Mouse (Mus musculus): ENCODE data around the gene Dctn3.
"Not testable (repeated sequence)": the region's sequence is repeated elsewhere in the genome, so short reads cannot be mapped to it uniquely, and the experiment has no call there.

DNA sequence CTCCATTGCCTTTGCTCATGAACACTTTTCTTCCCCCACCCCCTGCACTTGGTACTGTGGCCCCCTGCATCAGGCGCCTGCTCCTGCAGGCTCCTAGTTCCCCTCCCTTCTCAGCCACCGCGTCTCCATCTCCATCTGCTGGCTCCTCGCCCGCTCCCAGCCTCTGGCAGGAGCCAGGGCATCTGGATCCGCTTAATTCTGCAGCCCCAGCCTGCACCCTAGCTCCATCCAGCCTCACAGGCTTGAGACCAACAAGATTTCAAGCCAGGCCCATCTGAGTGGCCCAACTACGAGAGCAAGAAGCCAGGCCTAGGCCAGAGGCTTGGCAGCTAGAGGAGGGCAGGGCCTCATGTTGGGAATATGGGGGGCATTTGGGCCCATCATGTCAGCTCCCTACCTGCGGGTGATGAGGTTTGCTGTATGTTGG lies 39.7 kb upstream of the Dctn3 start:
- not testable (repeated sequence) for TF ChIP-seq CTCF (IDR thresholded peaks at IDR 0.05; ENCODE audit: low read depth, low read length); POLR2A (IDR thresholded peaks at IDR 0.05; ENCODE audit: extremely low read depth, insufficient read depth, low read length)
